Mouse (Mus musculus) lung, postnatal 10 days (tissue): ENCODE data around the gene Olfr1406.
"Not testable (repeated sequence)": the region's sequence is repeated elsewhere in the genome, so short reads cannot be mapped to it uniquely, and the experiment has no call there.

ENCODE experiments used
- DNase-seq: peaks from one replicate; pipeline ENCODE4 v3.0.0; 2021

The Olfr1406 gene

DNA sequence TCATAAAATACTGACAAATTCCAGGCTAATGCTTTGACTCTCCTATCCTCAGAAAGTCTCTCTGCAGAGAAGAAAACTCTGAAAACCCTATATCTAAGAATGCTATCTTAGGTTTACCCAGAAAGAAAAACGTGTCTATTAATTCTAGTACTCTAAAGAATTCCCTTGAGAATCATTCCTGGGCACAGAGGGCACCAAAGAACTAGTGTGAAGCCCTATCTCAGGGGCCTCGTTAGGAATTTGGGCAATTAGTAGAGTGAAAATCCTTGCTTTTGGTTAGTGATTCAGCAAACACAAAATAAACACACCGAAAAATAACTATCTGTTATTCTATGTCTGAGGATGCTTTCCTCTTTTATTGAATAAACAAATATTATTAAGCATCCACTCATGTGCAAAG is at the start of gene Olfr1406:
Olfr1406 (minus strand) TSS at position 101 of the 400 bp plus-strand sequence.
- no peak for DNase-seq

DNA sequence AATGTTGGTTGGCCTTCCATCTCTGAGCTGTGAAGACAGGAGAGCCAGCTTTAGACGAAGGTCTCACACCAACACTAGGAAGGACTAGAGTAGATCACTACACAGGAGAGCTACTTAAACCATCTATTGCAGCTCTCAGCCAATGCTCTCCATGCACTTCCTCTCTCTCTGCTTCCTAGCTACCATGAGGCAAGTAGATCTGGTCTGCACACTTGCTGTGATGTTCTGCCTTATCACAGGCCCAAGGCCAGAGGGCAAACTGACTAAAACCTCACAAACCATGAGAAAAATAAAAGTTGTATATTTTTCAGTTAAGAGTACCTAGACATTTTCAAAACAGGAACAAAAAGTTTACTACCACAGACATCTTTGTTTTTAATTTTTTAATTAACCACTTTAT is 46.6 kb upstream of the Olfr1406 start:
- DNase-seq: not testable (repeated sequence)

DNA sequence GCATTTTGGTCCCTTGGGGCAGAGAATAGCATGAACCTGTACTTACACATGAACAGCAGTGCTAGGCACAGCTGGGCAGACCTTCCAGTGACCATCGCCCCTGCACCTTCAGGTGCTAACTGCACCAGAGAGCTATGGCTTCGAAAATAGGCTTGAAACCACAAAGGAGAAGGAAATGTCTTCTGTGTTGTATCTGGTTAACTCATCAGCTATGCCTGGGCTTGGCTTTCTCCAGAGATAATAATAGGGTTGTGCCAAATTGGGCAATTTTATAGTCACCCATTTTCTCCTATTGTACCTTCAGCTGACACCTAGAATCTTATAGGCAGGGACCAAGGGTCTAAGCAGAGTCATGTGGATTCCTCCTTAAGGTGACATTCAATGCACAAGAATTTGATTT is 36.6 kb upstream of the Olfr1406 start, which contains the start of gene Fcer1a:
Fcer1a (minus strand) TSS at position 134 of the 400 bp plus-strand sequence.
- DNase-seq: no peak

DNA sequence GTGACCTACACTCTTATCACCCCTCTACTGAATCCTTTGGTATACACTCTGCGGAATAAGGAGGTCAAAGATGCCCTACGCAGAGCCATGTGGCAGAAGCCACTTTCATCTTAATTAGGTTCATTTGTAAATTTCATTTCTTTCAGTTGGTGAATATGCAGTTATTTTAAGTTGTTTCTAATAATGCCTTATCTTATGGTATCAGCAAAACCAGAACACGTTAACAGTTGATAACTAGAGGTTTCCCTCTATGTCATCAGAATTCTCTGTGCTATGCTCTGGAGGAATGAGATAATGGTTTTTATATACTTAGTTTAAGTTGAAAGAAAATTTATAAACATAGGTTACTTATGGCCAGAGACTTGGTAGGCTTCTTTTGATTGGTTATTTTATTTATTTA is 26.0 kb upstream of the Olfr1406 start:
- DNase-seq: no peak

DNA sequence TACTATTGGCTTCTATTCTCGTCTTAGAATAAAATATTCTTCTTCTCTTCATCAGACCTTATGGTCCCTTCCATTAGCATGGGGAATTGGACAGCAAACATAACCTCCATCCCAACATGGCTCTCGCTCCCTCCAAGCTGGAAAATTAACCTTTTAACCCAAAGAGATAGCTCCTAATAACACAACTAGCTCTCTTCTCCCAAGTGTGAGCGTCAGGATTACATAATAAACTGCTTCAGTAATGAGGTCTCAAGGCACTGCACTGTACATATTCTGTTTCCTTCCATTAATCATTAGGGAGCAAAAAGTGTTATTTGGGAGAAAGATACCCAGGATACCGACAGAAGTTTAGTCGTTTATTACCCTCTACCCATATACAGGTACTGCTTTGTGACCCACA is 21.7 kb upstream of the Olfr1406 start, which contains the start of gene Olfr1404:
Olfr1404 (plus strand) TSS at position 301 of the 400 bp plus-strand sequence.
- DNase-seq: no peak

DNA sequence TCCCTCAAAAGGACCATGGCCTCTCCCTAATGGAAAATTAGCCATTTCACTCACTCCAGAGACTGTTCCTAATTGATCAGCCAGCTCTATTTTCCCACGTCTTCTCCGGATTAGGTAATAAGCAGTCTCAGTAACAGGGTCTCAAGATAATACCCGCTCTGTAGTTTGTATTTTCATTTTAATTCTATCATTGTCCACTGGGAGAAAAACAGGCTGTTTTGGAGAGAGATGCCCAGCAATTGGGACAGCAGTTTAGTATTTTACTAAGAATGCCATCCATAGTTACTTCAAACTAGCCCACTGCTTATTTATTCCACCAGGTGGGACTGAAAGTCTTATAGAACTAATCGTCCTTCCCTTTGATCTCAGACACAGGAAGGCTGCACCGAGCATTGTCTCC is 7.1 kb upstream of the Olfr1406 start, which contains the start of gene Olfr218:
Olfr218 (plus strand) TSS at position 301 of the 400 bp plus-strand sequence.
- DNase-seq: no peak

DNA sequence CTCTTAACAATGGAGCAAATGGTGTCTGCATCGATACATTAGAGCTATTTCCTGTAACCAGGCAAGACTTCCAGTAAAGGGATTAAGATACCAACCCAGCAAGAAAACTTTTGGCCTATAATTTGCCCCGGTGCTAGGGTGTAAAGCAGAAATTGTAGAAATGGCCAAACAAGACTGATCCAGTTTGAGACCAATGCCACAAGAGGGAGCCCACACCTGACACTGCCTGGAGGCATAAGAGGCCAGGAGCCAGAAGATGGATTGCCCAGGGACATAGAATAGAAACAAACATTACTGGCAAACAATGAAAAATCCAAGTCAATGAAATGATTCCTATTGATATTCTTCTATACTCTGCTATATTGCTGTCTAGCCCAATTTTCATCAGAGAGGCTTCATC is 5.9 kb upstream of the Olfr1406 start:
- DNase-seq: no peak

DNA sequence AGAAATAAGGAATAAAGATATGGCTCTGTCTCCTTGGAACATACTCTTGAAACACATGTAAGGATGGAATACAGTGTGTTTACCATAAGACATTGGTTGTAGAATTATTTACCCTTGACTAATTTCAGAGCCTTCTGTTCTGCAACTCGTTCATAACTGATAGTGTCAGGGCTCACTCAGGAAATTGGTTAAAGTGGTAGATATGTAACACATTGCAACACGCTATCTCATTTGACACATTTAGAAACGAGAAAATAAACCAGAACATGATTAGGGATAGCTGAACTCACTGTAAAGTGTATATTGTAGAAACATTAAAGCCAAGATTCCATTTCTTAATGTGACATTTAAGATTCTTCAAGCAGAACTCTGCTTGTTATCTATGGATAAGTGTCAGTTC is 1.6 kb upstream of the Olfr1406 start:
- DNase-seq: no peak

DNA sequence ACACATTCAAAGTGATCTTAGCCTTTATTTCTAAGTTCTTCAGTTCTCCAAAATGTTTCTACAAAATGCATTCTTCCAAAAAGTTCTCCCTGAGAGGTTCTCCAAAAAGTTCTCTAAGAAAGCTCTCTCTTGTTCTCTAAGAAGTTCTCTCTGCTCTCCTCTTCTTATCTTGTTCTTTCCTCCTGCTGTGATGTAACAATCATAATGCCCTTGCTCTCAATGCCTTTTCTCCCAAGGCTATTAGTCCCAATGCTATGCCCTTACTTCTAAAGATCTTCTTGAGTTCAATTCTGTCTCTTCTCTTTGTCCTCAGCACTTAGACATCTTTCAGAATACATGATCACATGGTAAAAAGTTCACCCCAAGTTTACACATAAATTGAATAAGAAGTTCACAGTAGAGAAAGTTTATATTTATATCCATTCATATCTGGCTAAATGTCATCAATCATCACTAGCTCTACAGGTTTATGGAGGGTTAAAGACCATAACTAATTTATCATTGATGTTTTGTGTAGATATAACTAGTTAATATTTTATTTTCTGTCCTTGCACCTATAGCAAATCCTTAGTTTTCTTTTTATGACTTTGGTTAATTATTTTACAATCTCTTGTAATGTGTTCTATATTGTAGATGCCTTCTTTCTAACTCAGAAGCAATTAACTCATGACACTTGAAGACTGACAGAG is 16.1 kb downstream of the Olfr1406 start:
- DNase-seq: no peak

DNA sequence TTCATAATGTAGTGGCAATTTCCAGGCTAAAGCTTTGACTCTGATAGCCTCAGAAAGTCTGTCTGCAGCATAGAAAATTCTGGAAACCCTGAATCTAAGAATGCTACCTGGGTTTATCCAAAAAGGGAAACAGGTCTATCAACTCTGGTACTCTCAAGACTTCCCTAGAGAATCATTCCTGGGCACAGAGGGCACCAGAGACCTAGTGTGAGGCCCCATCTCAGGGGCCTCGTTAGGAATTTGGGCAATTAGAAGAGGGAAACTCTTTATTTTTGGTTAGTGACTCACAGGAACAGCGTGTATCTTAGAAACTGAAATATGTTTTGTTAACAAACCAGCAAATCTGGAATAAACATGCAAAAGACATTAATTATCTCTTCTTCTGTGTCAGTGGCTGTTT is 53.2 kb downstream of the Olfr1406 start, which contains the start of gene Olfr1408:
Olfr1408 (minus strand) TSS at position 101 of the 400 bp plus-strand sequence.
- no peak for DNase-seq
